In genomic region chr2:133362693-133363443, GRCm38 (mm10) we compare ENCODE assay signal across 22 mouse cellular contexts.
DNase-seq lines count a peak whose midpoint lies in the region; ATAC-seq and TF ChIP-seq lines count a peak whose summit lies in the region.
"Had no signal": no experiment of that assay in that cellular context is flagged by ENCODE, and none has a peak within 500 bp of the region (broad histone marks: within the 10 kb centered on the region; RNA-seq: fewer than 3 reads in every experiment).

No protein-coding gene starts in this region.

- TF ChIP-seq CTCF in hindbrain, postnatal 0 days (IDR thresholded peaks at IDR 0.05; ENCODE audit: low read depth), result no peak
- no peak for TF ChIP-seq CTCF in layer of hippocampus, adult 2 months (conservative IDR thresholded peaks at IDR 0.05)

- no peak overlapping the region for H3K4me2 ChIP-seq in hindbrain, embryonic 11.5 days (replicated peaks; ENCODE audit: low read depth, low read length)
- no peak overlapping the region for H3K4me2 ChIP-seq in hindbrain, embryonic 16.5 days (ENCODE audit: low read length)
- H3K4me2 ChIP-seq in midbrain, embryonic 16.5 days (ENCODE audit: low read length), result no peak overlapping the region
- H3K4me2 ChIP-seq in hindbrain, postnatal 0 days (ENCODE audit: low read depth, low read length), result no peak overlapping the region
- no peak overlapping the region for H3K4me2 ChIP-seq in midbrain, embryonic 15.5 days
- H3K4me2 ChIP-seq: embryonic facial prominence, embryonic 15.5 days; heart, embryonic 11.5 days; hindbrain, embryonic 15.5 days; kidney, embryonic 15.5 days had no signal

- no peak overlapping the region for H3K4me3 ChIP-seq in hindbrain, embryonic 11.5 days (ENCODE audit: low read depth, low read length)
- no peak overlapping the region for H3K4me3 ChIP-seq in hindbrain, embryonic 16.5 days (ENCODE audit: low read length)
- no peak overlapping the region for H3K4me3 ChIP-seq in midbrain, embryonic 10.5 days
- no peak overlapping the region for H3K4me3 ChIP-seq in midbrain, embryonic 16.5 days (ENCODE audit: low read depth, low read length)
- no peak overlapping the region for H3K4me3 ChIP-seq in hindbrain, postnatal 0 days (ENCODE audit: low read length)
- no peak overlapping the region for H3K4me3 ChIP-seq in midbrain, embryonic 15.5 days
- H3K4me3 ChIP-seq in layer of hippocampus, adult 2 months, result no peak overlapping the region
- H3K4me3 ChIP-seq: embryonic facial prominence, embryonic 15.5 days; hindbrain, embryonic 15.5 days; kidney, embryonic 15.5 days; left cerebral cortex, adult 2 months had no signal

- peak; percentile 88 for ATAC-seq in hindbrain, embryonic 11.5 days (ENCODE audit: low FRiP score)
- no peak for ATAC-seq in hindbrain, embryonic 16.5 days
- no peak for ATAC-seq in midbrain, embryonic 16.5 days
- no peak for ATAC-seq in hindbrain, postnatal 0 days
- ATAC-seq in midbrain, embryonic 15.5 days (replicated peaks), result peak; percentile 86; the same call in 1 of the 2 replicates
- ATAC-seq: forebrain, embryonic 16.5 days had no signal

- no peak overlapping the region for H3K9ac ChIP-seq in hindbrain, embryonic 11.5 days (ENCODE audit: low read depth, low read length)
- no peak overlapping the region for H3K9ac ChIP-seq in hindbrain, embryonic 16.5 days (ENCODE audit: low read depth, low read length)
- H3K9ac ChIP-seq in midbrain, embryonic 16.5 days (ENCODE audit: low read depth, low read length), result no peak overlapping the region
- H3K9ac ChIP-seq in hindbrain, postnatal 0 days (replicated peaks; ENCODE audit: low read length), result no peak overlapping the region
- no peak overlapping the region for H3K9ac ChIP-seq in midbrain, embryonic 15.5 days
- H3K9ac ChIP-seq: embryonic facial prominence, embryonic 15.5 days; hindbrain, embryonic 15.5 days; kidney, embryonic 15.5 days had no signal

- peaks cover 9% of the 10 kb centered on the region; the same call in 1 of the 2 replicates for H3K27me3 ChIP-seq in hindbrain, embryonic 11.5 days (ENCODE audit: control insufficient read depth, insufficient read depth, low read length)
- no peaks in the 10 kb centered on the region for H3K27me3 ChIP-seq in hindbrain, embryonic 16.5 days (replicated peaks; ENCODE audit: control insufficient read depth, insufficient read depth, low read length)
- peaks cover 92% of the 10 kb centered on the region for H3K27me3 ChIP-seq in midbrain, embryonic 10.5 days (ENCODE audit: low read depth, poor library complexity, severe bottlenecking)
- peaks cover 23% of the 10 kb centered on the region for H3K27me3 ChIP-seq in midbrain, embryonic 16.5 days (ENCODE audit: control insufficient read depth, insufficient read depth, low read depth, low read length)
- H3K27me3 ChIP-seq in hindbrain, postnatal 0 days (ENCODE audit: insufficient read depth, low read length), result no peaks in the 10 kb centered on the region
- peaks cover 48% of the 10 kb centered on the region for H3K27me3 ChIP-seq in midbrain, embryonic 15.5 days (replicated peaks)
- H3K27me3 ChIP-seq: embryonic facial prominence, embryonic 15.5 days; kidney, embryonic 15.5 days had no signal

- no peaks in the 10 kb centered on the region for H3K36me3 ChIP-seq in hindbrain, embryonic 11.5 days (ENCODE audit: control insufficient read depth, insufficient read depth, low read length)
- no peaks in the 10 kb centered on the region for H3K36me3 ChIP-seq in hindbrain, embryonic 16.5 days (ENCODE audit: control insufficient read depth, insufficient read depth, low read length)
- no peaks in the 10 kb centered on the region for H3K36me3 ChIP-seq in midbrain, embryonic 10.5 days
- H3K36me3 ChIP-seq in midbrain, embryonic 16.5 days (ENCODE audit: control insufficient read depth, insufficient read depth, low read length), result no peaks in the 10 kb centered on the region
- H3K36me3 ChIP-seq in hindbrain, postnatal 0 days (ENCODE audit: insufficient read depth, low read length), result no peaks in the 10 kb centered on the region
- no peaks in the 10 kb centered on the region for H3K36me3 ChIP-seq in midbrain, embryonic 15.5 days (replicated peaks)
- H3K36me3 ChIP-seq: embryonic facial prominence, embryonic 15.5 days; hindbrain, embryonic 15.5 days; kidney, embryonic 15.5 days had no signal

- no peaks in the 10 kb centered on the region for H3K9me3 ChIP-seq in hindbrain, embryonic 11.5 days (ENCODE audit: control insufficient read depth, low read length)
- H3K9me3 ChIP-seq in hindbrain, embryonic 16.5 days (ENCODE audit: control insufficient read depth, low read length), result no peaks in the 10 kb centered on the region
- H3K9me3 ChIP-seq in midbrain, embryonic 10.5 days (replicated peaks), result no peaks in the 10 kb centered on the region
- H3K9me3 ChIP-seq in midbrain, embryonic 16.5 days (replicated peaks; ENCODE audit: control insufficient read depth, low read length, poor library complexity, severe bottlenecking), result no peaks in the 10 kb centered on the region
- no peaks in the 10 kb centered on the region for H3K9me3 ChIP-seq in hindbrain, postnatal 0 days (ENCODE audit: low read length)
- no peaks in the 10 kb centered on the region for H3K9me3 ChIP-seq in midbrain, embryonic 15.5 days
- H3K9me3 ChIP-seq: embryonic facial prominence, embryonic 15.5 days; hindbrain, embryonic 15.5 days; kidney, embryonic 15.5 days had no signal

- 50% methylated on average over 4 of the region's 4 CpGs for WGBS in hindbrain, embryonic 11.5 days
- WGBS in hindbrain, embryonic 16.5 days, result 25% methylated on average over 4 of the region's 4 CpGs
- 40% methylated on average over 4 of the region's 4 CpGs for WGBS in midbrain, embryonic 10.5 days
- 21% methylated on average over 4 of the region's 4 CpGs for WGBS in midbrain, embryonic 16.5 days
- whole genome bisulfite sequencing in hindbrain, postnatal 0 days, result 23% methylated on average over 4 of the region's 4 CpGs
- 16% methylated on average over 4 of the region's 4 CpGs for WGBS in midbrain, embryonic 15.5 days

- DNase-seq in hindbrain, embryonic 11.5 days (ENCODE audit: low spot score), result peak; percentile 39
- peak; percentile 17 for DNase-seq in midbrain, embryonic 10.5 days (ENCODE audit: low spot score)
- peak; percentile 5 for DNase-seq in hindbrain, postnatal 0 days (ENCODE audit: low spot score)
- DNase-seq in layer of hippocampus, adult 2 months (ENCODE audit: low spot score in 2 of 2), result no peak
- no peak for DNase-seq in urinary bladder, postnatal 4 days (ENCODE audit: low spot score in 2 of 2)
- DNase-seq: adrenal gland, postnatal 25 days; cerebellum, adult 9-10 months; gastrocnemius, postnatal 14 days; heart, adult 11 months; kidney, adult 11 months; kidney, postnatal 36 days; left cerebral cortex, postnatal 4 days; right cerebral cortex, postnatal 14 days had no signal

- H3K4me1 ChIP-seq in hindbrain, embryonic 11.5 days (replicated peaks; ENCODE audit: control insufficient read depth, insufficient read depth, low read length), result no peaks in the 10 kb centered on the region
- no peaks in the 10 kb centered on the region for H3K4me1 ChIP-seq in hindbrain, embryonic 16.5 days (ENCODE audit: control insufficient read depth, insufficient read depth, low read depth, low read length)
- H3K4me1 ChIP-seq in midbrain, embryonic 10.5 days, result peaks cover 13% of the 10 kb centered on the region; the same call in 1 of the 2 replicates
- H3K4me1 ChIP-seq in midbrain, embryonic 16.5 days (ENCODE audit: control insufficient read depth, insufficient read depth, low read length), result no peaks in the 10 kb centered on the region
- H3K4me1 ChIP-seq in hindbrain, postnatal 0 days (ENCODE audit: insufficient read depth, low read length), result no peaks in the 10 kb centered on the region
- H3K4me1 ChIP-seq in midbrain, embryonic 15.5 days, result no peaks in the 10 kb centered on the region
- H3K4me1 ChIP-seq: embryonic facial prominence, embryonic 15.5 days; hindbrain, embryonic 15.5 days; kidney, embryonic 15.5 days had no signal

- H3K27ac ChIP-seq in hindbrain, embryonic 11.5 days (ENCODE audit: low read depth, low read length), result no peak overlapping the region
- no peak overlapping the region for H3K27ac ChIP-seq in hindbrain, embryonic 16.5 days (ENCODE audit: low read depth, low read length)
- H3K27ac ChIP-seq in midbrain, embryonic 10.5 days (replicated peaks), result no peak overlapping the region
- H3K27ac ChIP-seq in midbrain, embryonic 16.5 days (ENCODE audit: low read length), result no peak overlapping the region
- H3K27ac ChIP-seq in hindbrain, postnatal 0 days, result no peak overlapping the region
- H3K27ac ChIP-seq in midbrain, embryonic 15.5 days, result no peak overlapping the region
- no peak overlapping the region for H3K27ac ChIP-seq in layer of hippocampus, adult 2 months
- H3K27ac ChIP-seq: embryonic facial prominence, embryonic 15.5 days; hindbrain, embryonic 15.5 days; kidney, embryonic 15.5 days; left cerebral cortex, adult 2 months had no signal

Comparison
In these comparisons a context has a peak if more than half of its experiments do, and no peak if none do; other contexts are left out.
1. ATAC-seq: peak in hindbrain, embryonic 11.5 days (single experiment) and midbrain, embryonic 15.5 days (single experiment); none in hindbrain, embryonic 16.5 days (single experiment), midbrain, embryonic 16.5 days (single experiment) and hindbrain, postnatal 0 days (single experiment).
2. DNase-seq: peak in hindbrain, embryonic 11.5 days (single experiment), midbrain, embryonic 10.5 days (single experiment) and hindbrain, postnatal 0 days (single experiment); none in layer of hippocampus, adult 2 months (0 of 2) and urinary bladder, postnatal 4 days (0 of 2).